Mouse (Mus musculus) megakaryocyte, embryonic 14.5 days (primary cell): ENCODE results near the gene Arhgap15.

Experiments used
- FLI1 ChIP-seq: IDR thresholded peaks from 2 replicates; pipeline ENCODE4 v1.6.1; 2012; ENCODE audit warnings: low read length, inconsistent platforms, mixed read lengths
- GATA1 ChIP-seq: IDR thresholded peaks from 3 replicates; pipeline ENCODE4 v1.6.1; 2012; ENCODE audit warnings: mixed read lengths, low read length, inconsistent platforms, borderline replicate concordance

DNA sequence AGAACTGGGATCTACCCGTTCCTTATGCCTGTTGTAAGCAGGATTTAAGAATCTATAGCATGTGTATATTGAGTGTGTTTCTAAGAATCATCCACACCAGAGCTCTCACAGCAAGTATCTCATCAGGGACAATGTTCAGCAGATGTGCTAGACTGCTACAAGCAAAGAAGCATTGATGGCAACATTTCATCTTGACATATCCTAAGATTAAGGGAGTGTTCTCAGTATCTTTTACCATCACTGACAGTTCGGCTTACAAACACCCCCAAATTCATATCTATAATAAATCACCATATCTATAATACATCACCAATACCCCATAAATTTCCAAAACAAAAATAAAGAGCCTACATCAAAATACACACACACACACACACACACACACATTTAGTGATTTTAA lies 374.6 kb downstream of the Arhgap15 start:
- TF ChIP-seq GATA1: no peak
- no peak for TF ChIP-seq FLI1
